Mouse (Mus musculus) left cerebral cortex, adult 11 months (tissue): ENCODE results near the gene Trim29.

ENCODE experiments used
- DNase-seq: peaks from one replicate; pipeline ENCODE4 v3.0.0; 2022; ENCODE audit warnings: low spot score

Trim29 gene

DNA sequence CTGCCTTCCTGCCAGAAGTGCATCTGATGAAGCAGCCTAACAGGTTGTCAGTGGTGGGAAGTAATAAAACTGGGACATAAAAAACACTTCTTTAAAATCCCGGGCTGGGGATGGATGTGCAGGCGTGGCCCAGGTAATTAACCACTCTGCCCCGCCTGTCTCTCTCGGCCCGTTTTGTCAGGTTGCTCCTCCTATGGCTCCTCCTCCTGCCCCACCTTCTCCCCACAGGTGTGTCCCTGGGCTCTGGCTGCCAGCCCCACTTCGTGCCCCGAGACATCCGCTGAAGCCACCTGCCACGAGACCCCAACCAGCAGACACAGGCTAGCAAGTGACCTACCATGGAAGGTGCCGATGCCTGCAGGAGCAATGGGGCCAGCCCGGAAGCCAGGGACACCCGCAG lies at the start of gene Trim29:
TSS of gene Trim29 (plus strand) at position 311 of the 400 bp plus-strand sequence.
- DNase-seq = no peak

GRCm38 (mm10) chr9:43261124-43261907 lies 49.3 kb upstream of the Trim29 start:
- no peak for DNase-seq

- DNase-seq = no peak
Observed at GRCm38 (mm10) chr9:43261941-43262340, 48.7 kb upstream of the Trim29 start.

GRCm38 (mm10) chr9:43262390-43262789 lies 48.3 kb upstream of the Trim29 start:
- DNase-seq = no peak

GRCm38 (mm10) chr9:43262811-43263550 lies 47.7 kb upstream of the Trim29 start:
- DNase-seq = no peak

DNA sequence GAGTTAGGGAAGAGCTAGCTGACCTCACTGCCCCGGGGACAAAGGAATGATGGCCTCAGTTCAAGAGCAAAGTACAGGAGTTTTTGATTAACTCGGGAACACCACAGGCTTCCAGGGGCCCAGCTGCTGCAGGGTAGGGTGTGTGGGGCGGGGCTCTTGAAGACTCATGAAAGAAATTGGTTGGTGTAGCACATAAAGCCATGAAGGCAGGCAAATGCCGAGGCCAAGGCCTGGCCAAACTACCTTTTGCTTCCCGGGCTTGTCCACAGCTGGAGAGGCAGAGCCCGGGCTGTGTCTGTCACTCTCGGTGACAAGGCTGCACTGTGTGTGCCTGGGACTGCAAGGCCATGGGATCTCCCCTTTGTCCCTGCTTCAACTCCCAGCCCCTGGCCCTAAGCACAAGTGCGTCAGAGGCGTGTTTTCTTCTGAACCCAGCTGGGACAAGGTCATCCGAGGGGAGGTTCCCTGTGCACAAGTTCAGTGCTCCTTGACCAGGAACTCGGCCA lies 46.6 kb upstream of the Trim29 start:
- DNase-seq = no peak

DNA sequence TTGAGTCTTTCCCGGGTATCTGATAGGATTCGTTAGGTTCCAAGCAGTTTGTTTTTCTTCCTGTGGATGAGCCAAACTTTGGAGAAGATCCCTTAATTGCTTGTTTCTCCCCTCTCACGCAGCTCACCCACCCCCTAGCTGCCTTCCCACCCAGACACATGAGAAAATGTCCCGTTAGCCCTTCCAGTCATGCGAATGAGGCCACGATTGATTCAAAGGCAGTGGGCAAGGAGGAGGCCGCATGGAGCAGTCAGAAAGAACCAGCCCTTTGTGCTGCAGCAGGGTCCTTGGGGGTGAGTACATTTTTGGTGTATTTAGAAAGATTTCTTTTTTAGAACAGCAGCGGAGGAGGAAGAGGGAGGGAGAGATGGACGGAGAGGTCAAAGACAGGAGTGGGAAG lies 45.5 kb upstream of the Trim29 start:
- DNase-seq = no peak

DNA sequence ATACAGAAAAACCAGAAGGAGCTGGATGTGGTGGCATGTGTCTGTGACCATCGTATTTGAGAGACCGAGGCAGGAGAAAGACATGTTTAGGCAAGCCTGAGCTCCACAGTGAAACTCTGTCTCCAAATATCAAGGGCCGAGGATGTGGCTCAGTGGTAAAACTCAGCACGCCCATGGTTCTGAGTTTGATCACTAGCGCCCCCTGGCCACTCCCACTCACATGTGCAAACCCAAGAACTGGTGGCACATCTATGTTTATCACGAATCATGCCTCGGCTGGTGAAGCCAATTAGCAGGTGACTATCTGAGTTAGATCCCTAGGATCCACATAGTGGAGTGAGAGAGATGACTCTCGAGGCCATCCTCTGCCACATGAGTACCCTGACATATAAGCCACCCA lies 43.3 kb upstream of the Trim29 start:
- DNase-seq = no peak

DNA sequence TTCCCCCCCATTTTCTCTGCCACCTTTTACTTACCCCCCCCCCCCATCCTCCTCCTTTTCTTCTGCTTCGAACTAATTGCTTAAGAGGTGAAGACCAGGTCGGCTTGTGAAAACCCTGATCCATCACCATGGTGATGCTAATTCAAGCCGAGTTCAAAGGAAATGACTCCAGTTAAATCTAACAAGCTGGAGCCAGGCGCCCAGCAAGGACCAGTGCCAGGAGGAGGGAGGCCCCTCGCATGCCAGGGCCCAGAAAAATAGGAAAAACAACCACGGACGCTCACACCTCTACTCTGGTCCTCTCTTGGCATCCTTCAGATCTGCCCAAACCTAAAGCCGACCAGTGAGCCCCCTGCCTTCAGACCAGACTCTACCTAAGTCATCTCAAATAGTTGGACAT lies 41.5 kb upstream of the Trim29 start:
- DNase-seq = peak; percentile 17

DNA sequence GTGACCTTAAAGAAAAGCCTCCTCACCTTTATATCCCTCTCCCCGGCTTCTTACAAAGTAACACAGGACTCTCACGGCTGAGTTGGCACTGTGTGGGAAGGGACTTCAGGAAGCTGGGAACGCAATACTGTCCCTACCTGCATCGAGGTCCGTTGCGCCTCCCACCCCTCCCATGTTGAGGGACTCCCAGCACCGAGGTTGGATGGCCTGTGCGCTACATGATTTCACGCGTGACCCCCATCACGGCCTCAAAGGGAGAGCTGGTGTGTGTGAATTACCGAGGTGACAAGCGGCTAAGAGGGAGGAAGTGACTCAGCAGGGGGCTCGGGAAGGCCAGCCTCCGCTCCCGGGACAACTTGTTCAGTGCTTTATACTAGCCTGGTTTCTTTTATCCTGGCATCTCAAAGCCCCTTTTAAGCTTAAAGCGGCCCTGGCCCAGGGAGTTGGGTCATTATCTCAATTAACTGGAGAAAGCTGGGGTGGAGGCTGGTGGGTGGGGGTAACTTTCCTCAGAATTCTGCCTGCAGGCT lies 39.9 kb upstream of the Trim29 start:
- peak; percentile 25 for DNase-seq

DNA sequence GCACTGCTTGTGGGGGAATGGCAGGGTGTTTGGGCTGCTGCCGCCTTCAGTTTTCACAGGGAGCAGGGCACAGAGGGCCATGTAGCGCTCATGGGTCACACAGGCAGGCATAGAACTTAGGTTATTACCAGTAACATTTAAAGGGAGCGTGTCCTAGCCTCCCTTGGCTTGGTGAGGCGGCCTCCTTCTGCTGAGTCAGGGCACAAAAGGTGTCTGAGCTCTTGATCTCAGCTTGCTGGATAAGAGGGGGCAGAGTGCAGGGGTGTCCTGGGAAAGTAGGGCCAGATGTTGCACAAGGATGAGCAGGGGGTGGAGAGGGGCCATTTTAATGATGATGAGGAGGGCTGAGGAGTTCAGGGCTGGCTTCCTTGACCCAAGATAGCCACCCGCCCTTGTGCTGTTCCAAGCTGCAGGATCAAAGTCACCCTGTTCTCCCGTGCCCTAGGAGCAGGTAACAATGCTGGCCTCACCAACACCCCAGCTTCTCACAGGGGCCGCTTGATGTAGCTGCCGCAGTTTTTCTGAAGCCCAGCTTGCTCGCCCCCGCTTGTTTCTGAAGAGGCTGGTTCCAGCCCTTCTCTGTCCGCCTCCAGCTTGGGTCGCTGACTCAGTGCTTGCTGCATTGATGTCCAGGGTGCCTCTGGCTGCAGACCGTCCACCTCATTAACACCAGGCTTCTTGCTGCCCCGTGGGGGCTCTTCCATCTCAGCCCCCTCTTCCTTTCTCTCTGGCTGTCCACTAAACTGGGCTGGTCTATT lies 38.7 kb upstream of the Trim29 start:
- DNase-seq = no peak

DNA sequence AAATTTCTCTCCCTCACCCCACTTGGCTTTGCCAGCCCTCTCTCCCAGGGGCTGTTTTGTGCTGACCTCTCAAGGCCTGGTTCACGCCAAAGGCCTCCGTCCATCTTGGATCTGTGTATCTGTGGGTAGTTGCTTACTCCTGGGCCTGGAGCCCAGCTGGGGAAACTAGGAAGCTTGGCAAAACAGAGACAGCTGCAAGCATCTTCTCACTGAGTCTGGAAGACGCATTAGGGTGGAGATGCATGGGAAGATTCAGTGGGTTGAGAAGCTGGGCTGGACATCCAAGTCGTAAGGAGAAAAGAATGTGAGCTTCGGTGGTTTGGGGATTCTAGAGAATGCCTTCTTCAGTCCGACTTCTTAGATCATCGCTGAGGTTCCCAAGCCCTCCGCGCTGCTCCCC lies 36.9 kb upstream of the Trim29 start:
- DNase-seq = no peak

- peak; percentile 63 for DNase-seq
Observed at GRCm38 (mm10) chr9:43284284-43284683, 26.4 kb upstream of the Trim29 start.

DNA sequence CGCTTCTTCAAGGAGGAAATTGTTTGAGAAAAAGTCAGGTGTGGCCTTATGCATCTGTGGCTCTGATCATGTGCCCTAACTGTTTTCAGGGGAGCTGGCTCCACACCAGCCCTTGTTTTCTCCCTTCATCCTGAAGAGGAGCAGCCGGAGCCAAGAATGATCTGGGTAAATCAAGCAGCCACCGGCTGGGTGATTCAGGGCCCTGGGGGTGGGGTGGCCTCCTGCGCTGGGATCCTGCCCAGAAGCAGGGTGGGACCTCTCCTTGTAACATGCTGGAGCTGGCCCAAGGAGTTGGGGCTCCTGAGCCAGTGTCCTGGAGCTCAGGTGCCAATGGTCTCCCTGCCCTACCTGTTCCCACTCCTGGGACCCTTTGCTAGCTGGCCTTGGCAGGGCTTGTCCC lies 25.4 kb upstream of the Trim29 start:
- no peak for DNase-seq

DNA sequence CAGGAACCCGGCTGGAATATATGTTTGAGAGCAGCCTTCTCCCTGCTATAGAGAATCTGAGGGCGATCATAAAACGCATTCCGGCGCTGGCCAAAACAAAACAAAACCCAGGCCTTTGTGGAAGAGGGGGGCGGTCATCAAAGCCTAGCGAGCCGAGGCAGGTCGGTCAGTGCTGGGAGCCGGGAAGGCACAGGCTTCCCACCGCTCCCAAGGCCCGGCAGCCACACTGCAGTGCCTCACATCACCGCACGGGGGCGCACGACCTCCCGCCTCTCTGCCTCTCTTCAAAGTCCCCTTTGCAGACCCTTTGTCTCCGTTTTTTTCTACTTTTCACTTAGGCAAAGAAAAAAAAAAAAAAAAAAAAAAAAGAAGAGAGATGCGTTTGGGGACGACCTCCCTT lies 23.8 kb upstream of the Trim29 start:
- no peak for DNase-seq

DNA sequence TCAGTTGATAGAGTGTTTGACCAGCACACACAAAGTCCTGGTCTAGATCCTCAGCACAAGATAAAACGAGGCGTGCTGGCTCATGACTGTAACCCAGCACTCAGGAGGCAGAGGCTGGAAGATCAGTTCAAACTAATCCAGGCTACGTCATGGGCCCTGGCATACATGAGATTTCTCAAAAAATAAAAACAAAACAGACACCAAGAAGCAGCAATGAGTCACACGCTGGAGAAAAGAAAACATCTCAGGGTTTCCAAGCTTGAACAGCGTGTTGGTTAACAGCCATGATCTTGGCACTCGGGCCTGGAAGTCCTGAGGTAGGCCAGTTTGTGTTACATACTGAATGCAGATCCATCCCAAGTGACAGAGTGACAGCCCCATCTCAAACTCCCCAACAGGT lies 17.6 kb upstream of the Trim29 start:
- DNase-seq = no peak

DNA sequence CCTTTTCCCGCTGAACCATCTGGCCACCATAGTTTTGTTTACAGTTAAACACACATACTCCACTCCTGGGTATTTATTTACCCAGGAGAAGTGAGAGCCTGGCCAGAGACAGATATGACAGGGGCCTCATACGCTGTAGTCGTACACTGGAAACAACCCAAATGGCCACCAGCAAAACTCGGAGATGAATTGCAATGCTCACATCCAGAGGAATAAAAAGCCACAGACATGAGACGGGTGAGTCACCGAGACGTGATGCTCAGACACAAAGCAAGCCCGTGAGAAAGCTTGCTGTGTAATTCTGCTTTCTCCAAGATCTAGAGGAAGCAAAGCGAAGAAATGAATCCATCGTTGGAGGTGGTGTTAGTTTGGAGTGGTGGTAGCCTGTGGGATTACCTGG lies 10.3 kb upstream of the Trim29 start:
- DNase-seq = no peak

DNA sequence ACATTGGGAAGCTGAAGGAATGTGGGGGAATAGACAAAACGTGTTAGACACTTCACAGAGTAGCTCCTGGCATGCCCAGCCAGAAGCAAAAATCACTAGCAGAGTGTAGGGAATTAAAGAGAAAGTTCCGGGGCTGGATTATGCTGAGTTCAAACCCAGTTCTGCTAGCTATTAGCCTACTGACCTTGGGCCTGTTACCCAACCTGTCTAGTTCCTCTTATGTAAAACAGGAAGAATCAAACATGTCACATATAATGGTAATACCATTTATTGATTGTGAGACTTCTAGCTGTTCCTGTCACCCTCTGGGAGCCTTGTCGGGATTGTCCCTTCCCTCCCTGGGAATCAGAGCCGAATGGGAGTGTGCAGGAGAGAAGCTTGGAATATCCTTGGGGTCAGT lies 7.7 kb upstream of the Trim29 start:
- no peak for DNase-seq

DNA sequence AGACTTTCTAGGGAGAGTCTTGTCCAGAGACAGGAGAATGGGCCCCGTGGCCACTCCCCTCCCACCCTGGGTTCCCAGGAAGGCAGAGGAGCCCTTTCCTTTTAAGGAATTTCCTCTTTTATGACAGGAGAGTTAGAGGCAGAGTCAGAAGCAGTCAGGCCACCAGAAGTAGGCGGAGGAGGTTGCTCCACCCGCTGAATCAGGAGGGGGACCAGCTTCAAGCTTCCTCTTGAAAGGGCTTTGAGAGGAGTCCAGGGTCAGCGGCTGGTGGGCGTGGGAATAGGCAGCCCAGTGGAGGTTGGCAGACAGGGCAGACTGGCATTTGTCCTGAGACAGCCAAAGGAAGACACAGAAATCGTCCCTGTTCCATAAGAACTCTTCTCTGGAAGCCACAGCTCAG lies 4.8 kb upstream of the Trim29 start:
- no peak for DNase-seq

GRCm38 (mm10) chr9:43309087-43309872 lies 1.4 kb upstream of the Trim29 start:
- no peak for DNase-seq

GRCm38 (mm10) chr9:43312190-43312589 lies 1.5 kb downstream of the Trim29 start:
- DNase-seq = no peak

GRCm38 (mm10) chr9:43313805-43314204 lies 3.2 kb downstream of the Trim29 start:
- no peak for DNase-seq
